In the genomic region with DNA sequence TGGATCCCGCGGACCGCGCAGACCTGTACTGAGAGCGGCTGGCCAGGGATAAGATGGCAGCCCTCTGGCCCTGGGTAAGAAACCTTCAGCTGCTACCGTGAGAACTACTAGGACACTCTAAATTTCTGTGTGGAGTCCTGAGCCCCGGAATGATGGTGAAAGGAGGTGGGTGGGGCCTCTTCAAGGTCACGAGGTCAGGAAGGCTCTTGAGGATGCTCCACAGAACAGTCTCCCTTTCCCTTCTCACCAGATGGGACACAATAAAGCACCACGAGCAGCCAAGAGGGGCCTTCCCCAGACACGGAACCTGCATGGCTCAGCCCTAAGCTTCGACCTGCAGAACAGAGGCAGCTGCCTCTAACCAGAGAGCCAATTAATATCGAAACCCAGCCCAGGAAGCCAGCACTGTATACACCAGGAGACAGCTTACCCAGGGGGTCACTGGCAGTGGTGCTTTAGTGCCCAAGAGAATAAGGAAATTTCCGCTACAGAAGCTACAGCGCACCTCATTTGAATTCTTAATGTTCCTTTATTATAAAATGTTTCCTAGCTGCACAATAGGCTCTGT, we compare ENCODE assay signal across 9 mouse cellular contexts.
DNase-seq lines count a peak whose midpoint lies in the region; ATAC-seq and TF ChIP-seq lines count a peak whose summit lies in the region.
"Had no signal": no experiment of that assay in that cellular context is flagged by ENCODE, and none has a peak within 500 bp of the region (broad histone marks: within the 10 kb centered on the region; RNA-seq: fewer than 3 reads in every experiment).

No protein-coding gene starts in this region.

- no peak overlapping the region for H3K4me3 ChIP-seq in forebrain, postnatal 0 days (ENCODE audit: low read depth, low read length)
- no peak overlapping the region for H3K4me3 ChIP-seq in midbrain, embryonic 13.5 days (replicated peaks)
- H3K4me3 ChIP-seq in kidney, adult 2 months (ENCODE audit: insufficient read depth, low read depth, low read length), result no peak overlapping the region

- no peaks in the 10 kb centered on the region for H3K27me3 ChIP-seq in forebrain, postnatal 0 days (ENCODE audit: insufficient read depth, low read length)
- H3K27me3 ChIP-seq in midbrain, embryonic 13.5 days, result no peaks in the 10 kb centered on the region
- no peaks in the 10 kb centered on the region for H3K27me3 ChIP-seq in kidney, adult 2 months (replicated peaks; ENCODE audit: control insufficient read depth, insufficient read depth, low read length)

- H3K36me3 ChIP-seq in forebrain, postnatal 0 days (ENCODE audit: insufficient read depth), result no peaks in the 10 kb centered on the region
- H3K36me3 ChIP-seq in midbrain, embryonic 13.5 days, result no peaks in the 10 kb centered on the region
- no peaks in the 10 kb centered on the region for H3K36me3 ChIP-seq in kidney, adult 2 months (ENCODE audit: control insufficient read depth, insufficient read depth, low read length)

- H3K4me1 ChIP-seq in forebrain, postnatal 0 days (ENCODE audit: insufficient read depth), result peaks cover 8% of the 10 kb centered on the region; the same call in 1 of the 2 replicates
- H3K4me1 ChIP-seq in midbrain, embryonic 13.5 days (replicated peaks), result peaks cover 33% of the 10 kb centered on the region
- H3K4me1 ChIP-seq in kidney, adult 2 months (ENCODE audit: control insufficient read depth, insufficient read depth, low read length), result peaks cover 4% of the 10 kb centered on the region; the same call in 1 of the 2 replicates

- no peaks in the 10 kb centered on the region for H3K9me3 ChIP-seq in forebrain, postnatal 0 days (ENCODE audit: low read length)
- H3K9me3 ChIP-seq in midbrain, embryonic 13.5 days, result no peaks in the 10 kb centered on the region

- 0 out of 2 replicates have a peak overlapping the region, but pooled peaks have one; percentile 21 for H3K27ac ChIP-seq in forebrain, postnatal 0 days (ENCODE audit: low read depth, low read length)
- 0 out of 2 replicates have a peak overlapping the region, but pooled peaks have one; percentile 35 for H3K27ac ChIP-seq in midbrain, embryonic 13.5 days
- no peak overlapping the region for H3K27ac ChIP-seq in kidney, adult 2 months (ENCODE audit: insufficient read depth, low read depth, low read length)

- TF ChIP-seq POLR2A in kidney, adult 2 months (IDR thresholded peaks at IDR 0.05; ENCODE audit: low read depth, low read length), result no peak

- no peak overlapping the region; the same call in 1 of the 2 replicates for H3K9ac ChIP-seq in forebrain, postnatal 0 days
- H3K9ac ChIP-seq in midbrain, embryonic 13.5 days (replicated peaks), result no peak overlapping the region

- DNase-seq in B cell, adult 2 months, result peak; percentile 24 to 41
- DNase-seq in forebrain, postnatal 0 days, result no peak
- DNase-seq in adrenal gland, adult 8-10 months, result no peak
- DNase-seq in testis, postnatal 10 days (ENCODE audit: low spot score), result no peak
- DNase-seq in kidney, adult 2 months, result no peak
- DNase-seq: right cerebral cortex, postnatal 4 days; thymus, postnatal 14 days had no signal

- no peak overlapping the region for H3K4me2 ChIP-seq in forebrain, postnatal 0 days (ENCODE audit: low read depth)
- H3K4me2 ChIP-seq in midbrain, embryonic 13.5 days (replicated peaks), result no peak overlapping the region

- WGBS in forebrain, postnatal 0 days, result 50% methylated on average over 14 of the region's 14 CpGs
- WGBS in midbrain, embryonic 13.5 days, result 51% methylated on average over 14 of the region's 14 CpGs
- 77% methylated on average over 14 of the region's 14 CpGs for WGBS in kidney, adult 2 months

- ATAC-seq in CD4-positive, CD25-positive, alpha-beta regulatory T cell, adult 4 months, result peak; percentile 62
- ATAC-seq in forebrain, postnatal 0 days, result peak; percentile 27; the same call in 1 of the 2 replicates
- ATAC-seq in midbrain, embryonic 13.5 days, result 0 out of 2 replicates have a peak, but pooled peaks have one; percentile 29

- no peak for TF ChIP-seq CTCF in forebrain, postnatal 0 days (IDR thresholded peaks at IDR 0.05; ENCODE audit: low read depth)
- TF ChIP-seq CTCF in kidney, adult 2 months (conservative IDR thresholded peaks at IDR 0.05; ENCODE audit: insufficient read depth, insufficient read length, low read depth, low read length), result no peak

Comparison
In these comparisons a context has a peak if more than half of its experiments do, and no peak if none do; other contexts are left out.
1. DNase-seq: peak in B cell, adult 2 months (2 of 2); none in forebrain, postnatal 0 days (single experiment), adrenal gland, adult 8-10 months (single experiment), testis, postnatal 10 days (single experiment) and kidney, adult 2 months (single experiment).
2. Peak in every context shown above with its lines, with median percentiles within 50 percentile points of each other: ATAC-seq.